Mouse (Mus musculus) ES-Bruce4 (cell line): ENCODE data around the gene Kdelr1.

Experiments
- CTCF ChIP-seq: IDR thresholded peaks from one replicate; pipeline ENCODE4 v1.8.1; 2011; ENCODE audit warnings: low read depth, low read length
- EP300 ChIP-seq: IDR thresholded peaks from 2 replicates; pipeline ENCODE4 v1.6.1; 2011; ENCODE audit warnings: low read depth, low read length; ENCODE audit not compliant: insufficient read depth
- POLR2A ChIP-seq: IDR thresholded peaks from one replicate; pipeline ENCODE4 v1.8.1; 2011; ENCODE audit warnings: low read length; ENCODE audit not compliant: insufficient read depth

DNA sequence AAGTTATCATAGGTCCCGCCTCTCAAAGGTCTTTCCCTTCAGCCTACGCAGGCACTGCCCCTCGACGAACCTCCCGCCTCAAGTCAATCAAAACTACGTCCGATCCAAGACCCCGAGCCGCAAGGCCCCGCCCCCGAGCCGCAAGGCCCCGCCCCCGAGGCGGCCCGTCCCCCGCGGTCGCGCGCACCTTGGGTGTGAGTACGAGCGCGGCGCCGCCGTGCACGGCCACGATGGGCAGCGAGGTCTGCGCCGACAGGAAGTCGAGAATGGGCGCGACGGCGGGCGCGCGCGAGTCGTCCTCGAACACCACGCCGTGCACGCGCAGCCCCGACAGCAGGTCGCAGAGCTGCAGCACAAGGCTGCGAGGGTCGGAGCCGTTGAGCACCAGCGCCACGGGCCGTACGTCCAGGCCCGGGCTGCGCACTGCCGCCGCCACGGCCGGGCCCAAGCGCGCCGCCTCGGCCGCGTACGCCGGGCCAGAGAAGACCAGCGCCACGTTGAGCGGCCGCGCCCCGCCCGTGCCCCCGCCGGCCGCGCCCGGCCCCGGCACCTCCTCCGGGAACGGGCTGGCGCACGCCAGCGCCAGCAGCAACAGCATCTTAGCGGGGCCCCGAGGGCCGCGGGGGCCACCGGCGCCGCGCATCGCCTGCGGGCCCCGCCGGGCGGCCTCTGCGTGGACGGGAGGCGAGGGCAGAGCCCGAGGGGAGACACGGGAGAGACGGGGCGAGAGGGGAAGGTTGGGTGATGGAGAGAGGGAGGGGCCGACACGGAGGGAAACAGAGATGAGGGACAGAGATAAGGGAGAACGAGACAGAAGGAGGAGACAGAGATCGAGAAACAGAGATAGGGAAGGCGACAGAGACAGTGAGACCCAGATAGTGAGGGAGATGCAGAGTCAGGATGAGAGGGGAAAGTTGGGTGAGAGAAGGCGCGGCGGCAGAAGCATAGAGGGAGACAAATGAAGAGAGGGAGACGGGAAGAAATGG is 6.4 kb upstream of the Kdelr1 start:
- TF ChIP-seq POLR2A (peak; percentile 25), EP300 (no peak), CTCF (no peak)
